Mouse (Mus musculus) adrenal gland, postnatal 36 days (tissue): Measurements from ENCODE around the gene Pgam2. TPM values are rescaled to one million over a fixed set of nuclear protein-coding genes. Genes with fewer than 3 reads are reported as not detected.
"Not testable (repeated sequence)": the region's sequence is repeated elsewhere in the genome, so short reads cannot be mapped to it uniquely, and the experiment has no call there.

Source experiments
- DNase-seq, 2 experiments: peaks; one replicate each; pipeline ENCODE4 v3.0.0; 2021; ENCODE audit warnings: mixed read lengths in 1 of 2
- long read RNA-seq, 2 experiments: library from polyadenylated mRNA; stranded (forward); transcript quantifications; one replicate each; pipeline ENCODE4 v2.0.0; 2021; ENCODE audit warnings: borderline sequencing depth in 2 of 2
- total RNA-seq, 2 experiments: library from RNA; stranded (reverse); gene quantifications; 2 replicates each; pipeline ENCODE4 v1.2.3; 2021

Pgam2 gene
- not detected for total RNA-seq
- long read RNA-seq, experiment 1, transcript Pgam2-201 (3 exons, 840 nt): major isoform, 9 of 9 reads
- long read RNA-seq, experiment 1, partial matches to known transcripts: 0 of 9 reads
- long read RNA-seq, experiment 1, other reads (novel, unspliced or antisense): 0 of 9 reads
- long read RNA-seq, experiment 2: 0 reads

GRCm38 (mm10) chr11:5803551-5803981 is at the start of gene Pgam2:
Gene Pgam2, minus strand, starts transcription at chr11:5803733.
- no peak for DNase-seq

DNA sequence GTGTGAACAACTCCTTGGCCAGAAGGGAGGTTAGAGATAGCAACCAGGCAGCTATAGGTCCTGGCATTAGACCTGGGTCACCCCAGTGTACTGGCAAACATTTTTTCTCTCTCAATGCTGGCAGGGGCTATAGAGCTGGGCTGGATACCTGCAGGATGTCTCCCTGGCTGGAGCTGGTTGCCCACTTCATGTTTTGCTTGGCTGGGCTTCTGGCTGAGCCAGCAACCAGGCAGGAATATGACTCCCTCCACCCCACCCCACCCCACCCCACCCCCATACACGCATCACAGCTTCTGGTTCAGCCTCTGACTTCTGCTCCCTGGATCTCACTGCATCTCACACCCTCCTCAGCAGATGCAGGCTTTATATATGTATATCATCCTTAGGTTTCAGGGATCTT is 48.8 kb upstream of the Pgam2 start:
- DNase-seq: no peak

DNA sequence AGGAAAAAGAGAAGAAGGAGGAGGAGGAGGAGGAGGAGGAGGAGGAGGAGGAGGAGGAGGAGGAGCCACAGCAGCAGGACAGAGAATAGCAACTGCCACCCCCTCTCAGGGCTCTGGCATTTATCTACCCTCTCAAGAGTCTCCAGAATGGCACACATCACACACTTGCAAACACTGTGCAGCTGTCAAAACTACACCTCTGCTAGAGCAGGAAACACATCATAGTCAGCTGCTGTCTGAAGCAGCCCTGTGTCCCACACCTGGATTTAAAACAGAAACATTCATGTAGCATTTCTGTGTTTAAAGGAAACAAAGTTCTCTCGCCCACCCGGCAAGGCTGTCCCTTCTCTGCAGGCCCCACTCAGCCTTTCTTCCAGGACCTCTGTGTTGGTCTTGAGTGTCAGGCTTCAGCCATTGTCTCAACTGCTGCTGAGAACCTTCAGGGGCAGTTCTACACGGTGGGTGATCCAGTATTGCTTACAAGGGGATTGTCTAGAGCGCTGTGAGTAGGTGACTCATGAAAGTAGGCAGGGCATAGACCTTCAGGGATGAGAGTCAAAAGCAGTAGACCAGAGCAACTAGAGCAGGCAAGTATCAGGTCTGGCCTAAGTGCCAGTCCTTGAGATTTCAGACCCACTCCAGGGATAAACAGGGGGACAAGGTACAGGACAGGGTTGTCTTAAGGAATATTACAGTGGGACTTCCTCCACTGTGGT is 47.6 kb upstream of the Pgam2 start:
- no peak for DNase-seq

DNA sequence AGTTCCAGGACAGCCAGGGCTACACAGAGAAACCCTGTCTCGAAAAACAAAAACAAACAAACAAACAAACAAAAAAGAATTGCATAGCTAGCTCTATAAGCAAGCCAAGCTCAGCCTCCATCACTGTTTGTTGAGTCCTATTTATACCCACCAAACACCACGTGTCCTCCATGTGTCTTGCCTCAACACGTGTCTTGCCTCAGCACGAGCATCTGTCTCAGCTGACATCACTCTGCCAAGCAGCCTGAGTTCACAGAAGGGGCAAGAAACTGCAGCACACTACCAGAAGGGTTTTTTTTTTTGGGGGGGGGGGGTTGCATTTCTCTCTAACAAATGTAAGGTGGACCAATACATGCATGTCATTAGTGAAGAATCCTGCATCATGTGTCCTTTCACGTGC is 46.9 kb upstream of the Pgam2 start:
- no peak for DNase-seq

DNA sequence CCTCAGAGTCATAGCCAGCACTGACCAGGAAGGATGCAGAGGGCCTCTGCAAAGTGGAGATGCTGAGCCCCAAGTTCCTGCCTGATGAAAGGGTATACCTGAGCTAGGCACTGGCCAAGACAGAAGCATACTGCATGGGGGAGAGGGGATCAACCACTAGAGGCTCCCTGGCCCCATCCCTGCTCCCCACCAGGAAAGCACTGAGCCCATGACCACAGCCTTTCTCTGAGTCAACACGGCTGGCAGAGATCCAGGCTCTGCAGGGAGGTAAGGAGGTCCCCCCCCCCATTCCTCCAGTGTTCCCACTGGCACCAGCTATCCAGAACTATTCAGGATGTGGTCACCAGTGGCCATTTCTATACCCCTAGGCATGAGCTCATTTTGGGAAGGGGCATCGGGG is 45.8 kb upstream of the Pgam2 start:
- DNase-seq: no peak

GRCm38 (mm10) chr11:5848741-5849140 is 45.2 kb upstream of the Pgam2 start:
- DNase-seq: no peak

GRCm38 (mm10) chr11:5846639-5847345 is 43.3 kb upstream of the Pgam2 start:
- peak; percentile 61 to 74 for DNase-seq

DNA sequence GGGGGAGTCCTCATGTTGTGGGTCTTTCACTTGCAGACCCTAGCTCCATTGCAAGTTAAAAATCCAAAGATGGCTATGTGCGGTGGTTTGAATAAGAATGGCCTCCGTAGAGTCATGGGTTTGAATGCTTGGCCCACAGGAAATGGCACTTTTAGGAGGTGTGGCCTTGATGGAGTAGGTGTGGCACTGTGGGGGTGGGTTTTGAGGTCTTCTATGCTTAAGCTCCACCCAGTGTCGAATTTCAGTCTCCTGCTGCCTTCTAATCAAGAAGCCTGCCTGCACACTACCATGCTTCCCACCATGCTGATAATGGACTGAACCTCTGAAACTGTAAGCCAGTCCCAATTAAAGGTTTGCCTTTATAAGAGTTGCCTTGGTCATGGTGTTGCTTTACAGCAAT is 39.6 kb upstream of the Pgam2 start:
- DNase-seq: no peak

DNA sequence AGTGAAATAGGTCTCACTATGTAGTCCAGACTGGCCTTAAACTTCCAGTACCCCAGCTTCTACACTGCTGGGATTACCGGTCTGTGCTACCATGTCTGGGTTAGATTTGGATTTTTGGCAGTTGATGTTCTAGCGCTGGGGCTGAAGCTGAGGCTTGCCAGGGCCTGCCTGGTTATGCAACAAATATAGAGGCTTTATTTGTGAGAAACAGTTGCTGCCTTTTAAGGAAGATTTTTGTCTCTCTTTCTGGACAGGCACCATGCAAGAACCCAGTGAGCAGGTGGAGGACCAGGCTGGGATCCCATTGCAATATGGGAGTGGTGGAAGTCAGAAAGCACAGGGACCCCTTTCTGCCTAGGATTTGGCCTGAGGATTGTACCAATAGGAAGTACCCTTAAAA is 38.2 kb upstream of the Pgam2 start:
- no peak for DNase-seq

DNA sequence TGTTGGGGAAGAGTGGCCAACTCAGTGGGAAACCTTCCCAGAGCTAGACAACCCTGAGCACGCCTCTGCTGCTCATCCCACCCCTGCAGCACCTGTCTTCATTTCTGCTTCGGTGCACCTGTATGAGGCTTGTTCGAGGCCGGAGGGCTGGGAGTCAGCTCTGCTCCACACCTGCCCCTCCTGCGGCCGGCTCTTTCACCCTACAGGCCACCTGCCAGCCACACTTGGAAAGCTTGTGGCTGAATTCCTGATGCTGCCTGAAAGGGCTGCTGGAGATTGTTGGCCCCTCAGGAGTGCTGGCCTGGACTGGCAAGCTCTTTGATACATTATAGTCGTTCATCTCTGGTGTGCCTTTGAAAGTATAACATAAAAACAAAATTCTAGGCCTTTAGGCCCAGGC is 36.8 kb upstream of the Pgam2 start:
- no peak for DNase-seq

GRCm38 (mm10) chr11:5837251-5838246 is 34.0 kb upstream of the Pgam2 start, which contains the start of gene Polm:
Gene Polm, minus strand, starts transcription at chr11:5838016.
- peak; percentile 95 to 97 for DNase-seq

DNA sequence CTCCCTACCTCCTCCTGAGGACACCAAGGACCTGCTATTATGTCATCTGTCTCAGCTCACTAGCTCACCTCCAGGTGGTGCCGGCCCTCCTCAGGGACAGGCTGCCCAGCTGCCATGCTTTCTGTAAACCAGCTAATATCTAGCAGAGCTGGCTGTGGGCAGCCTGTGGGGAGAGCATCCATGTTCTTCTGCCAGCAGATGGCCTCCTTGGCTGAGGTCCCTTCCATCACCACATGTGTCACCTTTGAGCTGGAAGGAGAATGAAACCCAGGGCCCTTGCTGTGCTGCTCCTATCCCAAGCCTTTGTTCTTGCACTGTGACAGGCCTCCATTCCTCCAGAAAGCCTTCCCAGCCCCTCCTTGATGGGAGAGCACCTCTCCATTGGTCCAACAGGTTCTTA is 32.6 kb upstream of the Pgam2 start:
- DNase-seq: peak in 1 of 2 experiments; percentile 40

GRCm38 (mm10) chr11:5835057-5835456 is 31.5 kb upstream of the Pgam2 start:
- no peak for DNase-seq

DNA sequence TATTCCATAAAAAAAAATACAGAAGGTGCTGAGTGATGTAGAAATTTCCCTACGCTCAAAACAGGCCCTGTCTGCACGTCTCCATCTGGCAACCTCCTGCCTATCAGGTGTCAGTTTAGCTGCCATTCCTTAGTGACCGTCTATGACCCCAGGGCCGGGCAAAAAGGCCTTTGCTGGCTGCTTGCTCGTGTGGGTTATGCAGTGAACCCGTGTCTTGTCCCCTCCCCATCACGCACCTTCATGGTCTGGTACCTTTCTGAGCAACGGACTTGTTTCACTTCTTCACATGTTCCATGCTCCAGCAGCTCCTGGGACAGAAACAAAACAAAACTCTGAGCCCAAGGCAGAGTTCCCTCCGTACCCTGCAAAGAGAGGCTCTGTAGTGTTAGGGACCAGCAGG is 31.0 kb upstream of the Pgam2 start:
- DNase-seq: no peak

DNA sequence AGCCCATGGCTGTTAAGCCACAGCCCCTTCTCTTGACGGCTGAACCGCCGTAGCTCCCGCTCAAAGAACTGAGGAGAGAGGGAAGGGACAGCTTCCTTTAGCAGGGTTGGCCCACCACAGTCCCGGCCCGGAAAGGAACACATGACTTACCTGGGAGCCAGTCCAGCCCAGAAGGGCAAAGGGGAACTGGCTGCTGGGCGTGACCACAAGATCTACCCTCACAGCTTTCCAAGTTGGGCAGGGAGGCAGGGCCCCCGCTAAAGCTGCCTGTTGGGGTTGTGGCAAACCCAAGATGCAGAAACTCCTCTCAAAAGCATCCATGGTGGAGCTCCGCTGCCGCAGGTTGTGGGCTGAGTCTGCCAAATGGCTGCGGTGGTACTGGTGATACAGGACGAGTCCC is 25.8 kb upstream of the Pgam2 start:
- no peak for DNase-seq

- DNase-seq: no peak
These were observed 25.1 kb upstream of the Pgam2 start for GRCm38 (mm10) chr11:5828509-5829191.

DNA sequence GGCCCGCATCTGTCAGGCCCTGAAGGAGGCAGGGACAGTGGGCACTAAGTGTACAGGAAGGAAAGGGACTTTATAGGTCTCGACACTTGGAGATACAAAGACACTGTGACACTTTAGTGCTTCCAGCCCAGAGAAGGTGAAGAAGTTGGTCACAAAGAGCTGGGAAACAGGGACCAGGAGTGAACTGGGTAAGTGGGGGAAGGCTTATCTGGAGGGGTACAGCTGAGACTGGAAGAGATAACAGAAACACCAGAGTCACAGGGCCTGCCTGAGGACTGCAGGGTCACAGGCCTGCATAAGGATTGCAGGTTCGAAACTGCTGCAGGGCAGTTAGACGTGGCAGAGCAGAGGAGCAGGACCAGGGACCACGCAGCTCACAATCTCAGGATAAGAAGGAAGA is 24.4 kb upstream of the Pgam2 start:
- DNase-seq: no peak

- no peak for DNase-seq
These were observed 21.9 kb upstream of the Pgam2 start for GRCm38 (mm10) chr11:5825432-5825831.

DNA sequence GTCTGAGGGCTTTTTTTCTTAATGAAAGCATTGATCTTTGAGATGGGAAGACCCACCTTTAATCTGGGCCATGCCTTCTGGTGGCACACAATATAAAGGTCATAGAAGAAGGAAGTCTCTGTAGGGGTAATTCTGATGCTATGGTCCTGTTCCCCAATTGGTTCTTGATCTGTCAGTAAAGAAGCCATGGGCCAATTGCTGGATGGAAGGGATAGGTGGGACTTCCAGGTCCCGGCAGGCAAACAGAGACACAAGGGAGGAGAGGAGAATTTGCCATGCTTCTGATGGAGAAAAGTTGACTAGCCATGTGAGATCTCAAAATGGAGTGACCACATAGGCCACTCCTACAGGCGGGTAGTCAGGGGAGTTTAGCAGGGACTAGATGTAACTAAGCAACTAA is 15.7 kb upstream of the Pgam2 start:
- no peak for DNase-seq

- no peak for DNase-seq
These were observed 9.8 kb upstream of the Pgam2 start for GRCm38 (mm10) chr11:5813381-5813780.

DNA sequence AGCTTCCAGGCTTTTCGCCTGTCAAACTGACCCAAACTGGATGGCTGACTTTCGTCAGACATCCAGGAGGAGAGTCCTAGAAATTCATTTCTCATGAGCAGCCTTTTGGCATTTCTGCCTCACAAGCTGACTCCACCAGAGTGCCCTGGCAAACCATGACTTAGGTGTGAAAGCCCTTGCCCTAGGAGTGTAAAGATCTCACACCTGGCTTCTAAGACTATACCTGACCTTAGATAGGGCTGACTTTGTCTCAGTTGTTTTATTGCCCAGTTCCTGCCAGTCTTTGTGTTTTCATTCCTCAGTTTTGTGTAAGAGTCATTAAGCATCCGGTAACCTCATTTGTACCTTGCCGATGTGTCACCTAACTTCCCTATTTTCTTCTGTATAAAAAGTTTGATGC is 6.0 kb upstream of the Pgam2 start:
- DNase-seq: not testable (repeated sequence)

DNA sequence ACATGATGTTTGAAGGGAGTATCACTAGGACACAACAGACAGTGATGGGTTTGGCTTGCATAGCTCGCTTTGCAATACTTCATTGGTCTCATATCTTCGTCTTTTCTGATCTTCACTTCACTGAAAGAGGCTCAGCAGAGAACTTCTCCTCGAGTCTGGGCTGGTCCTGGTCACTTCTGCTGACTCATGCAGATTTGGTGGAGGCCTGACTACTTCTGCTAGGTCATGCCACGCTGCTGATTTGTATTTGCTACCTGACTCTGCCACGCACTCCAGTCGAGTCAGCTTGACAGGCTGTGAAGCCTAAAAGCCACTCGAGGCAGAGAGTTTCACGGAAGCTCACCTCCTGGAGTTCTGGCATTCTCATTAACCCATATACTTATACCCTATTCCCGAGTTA is 4.4 kb upstream of the Pgam2 start:
- no peak for DNase-seq
